Mouse (Mus musculus) testis, adult 2 months (tissue): ENCODE data around the gene Gfi1b.

Experiments used
- CTCF ChIP-seq: fragments of 200-500 bp; IDR thresholded peaks from 2 replicates; pipeline ENCODE4 v1.5.1; 2012; ENCODE audit warnings: low read depth, mild to moderate bottlenecking, inconsistent platforms, low read length, moderate library complexity; ENCODE audit not compliant: control insufficient read depth, insufficient read depth, insufficient replicate concordance
- POLR2A ChIP-seq: fragments of 200-500 bp; IDR thresholded peaks from 2 replicates; pipeline ENCODE4 v1.6.1; 2012; ENCODE audit warnings: low read depth, mild to moderate bottlenecking, inconsistent platforms, low read length, moderate library complexity; ENCODE audit not compliant: control insufficient read depth

GRCm38 (mm10) chr2:28616358-28616757 lies 5.4 kb downstream of the Gfi1b start:
- TF ChIP-seq CTCF, result peak; percentile 19; the same call in 1 of the 2 replicates
- no peak for TF ChIP-seq POLR2A
